ENCODE assay signal across 9 mouse cellular contexts in genomic region chr17:12455143-12455790, GRCm38 (mm10). TPM values are rescaled to one million over a fixed set of nuclear protein-coding genes. Genes with fewer than 3 reads are reported as not detected.
DNase-seq lines count a peak whose midpoint lies in the region; ATAC-seq and TF ChIP-seq lines count a peak whose summit lies in the region.
"Had no signal": no experiment of that assay in that cellular context is flagged by ENCODE, and none has a peak within 500 bp of the region (broad histone marks: within the 10 kb centered on the region; RNA-seq: fewer than 3 reads in every experiment).

No protein-coding gene starts in this region.

- peak; percentile 73 for TF ChIP-seq CTCF in lung, adult 2 months (IDR thresholded peaks at IDR 0.05; ENCODE audit: insufficient read depth, low read length)

- no peak for ATAC-seq in hindbrain, embryonic 12.5 days (ENCODE audit: low FRiP score)

- no peak overlapping the region for H3K4me3 ChIP-seq in hindbrain, embryonic 10.5 days
- H3K4me3 ChIP-seq in hindbrain, embryonic 12.5 days, result no peak overlapping the region
- no peak overlapping the region for H3K4me3 ChIP-seq in lung, adult 2 months (replicated peaks; ENCODE audit: extremely low read depth, low read depth, low read length)
- H3K4me3 ChIP-seq: myocyte had no signal

- H3K4me1 ChIP-seq in hindbrain, embryonic 10.5 days (replicated peaks), result no peaks in the 10 kb centered on the region
- no peaks in the 10 kb centered on the region for H3K4me1 ChIP-seq in hindbrain, embryonic 12.5 days
- no peaks in the 10 kb centered on the region for H3K4me1 ChIP-seq in lung, adult 2 months (ENCODE audit: control insufficient read depth, insufficient read depth, low read length)

- WGBS in hindbrain, embryonic 10.5 days, result 80% methylated on average over 5 of the region's 5 CpGs
- WGBS in hindbrain, embryonic 12.5 days, result 80% methylated on average over 5 of the region's 5 CpGs
- WGBS in lung, adult 2 months, result 67% methylated on average over 5 of the region's 5 CpGs

- peak; percentile 26 for DNase-seq in hindbrain, embryonic 10.5 days (ENCODE audit: low spot score)
- DNase-seq in urinary bladder, postnatal 25 days (ENCODE audit: low spot score), result peak; percentile 12
- DNase-seq in urinary bladder, adult 2 months (ENCODE audit: low spot score), result no peak
- peak; percentile 63 for DNase-seq in gastrocnemius, adult 18-20 months (ENCODE audit: low spot score)
- DNase-seq in lung, adult 2 months, result peak; percentile 25
- no peak for DNase-seq in natural killer cell, adult 2 months (ENCODE audit: low spot score in 2 of 2)
- no peak for DNase-seq in left cerebral cortex, postnatal 14 days (ENCODE audit: low spot score in 2 of 2)

- TF ChIP-seq POLR2A in lung, adult 2 months (IDR thresholded peaks at IDR 0.05; ENCODE audit: borderline replicate concordance, extremely low read depth, low read depth, low read length), result no peak

- no peaks in the 10 kb centered on the region for H3K27me3 ChIP-seq in hindbrain, embryonic 10.5 days (ENCODE audit: insufficient read depth, poor library complexity, severe bottlenecking)
- no peaks in the 10 kb centered on the region for H3K27me3 ChIP-seq in hindbrain, embryonic 12.5 days

- no peak overlapping the region for H3K4me2 ChIP-seq in hindbrain, embryonic 12.5 days (replicated peaks)

- no peak overlapping the region for H3K9ac ChIP-seq in hindbrain, embryonic 12.5 days

- H3K27ac ChIP-seq in hindbrain, embryonic 10.5 days, result no peak overlapping the region
- H3K27ac ChIP-seq in hindbrain, embryonic 12.5 days, result no peak overlapping the region

- intact Hi-C loops in left cerebral cortex, postnatal 14 days (cut with DNase I), result no loop called here

- H3K36me3 ChIP-seq in hindbrain, embryonic 10.5 days, result no peaks in the 10 kb centered on the region
- no peaks in the 10 kb centered on the region for H3K36me3 ChIP-seq in hindbrain, embryonic 12.5 days

- no peaks in the 10 kb centered on the region for H3K9me3 ChIP-seq in hindbrain, embryonic 10.5 days
- H3K9me3 ChIP-seq in hindbrain, embryonic 12.5 days (replicated peaks), result no peaks in the 10 kb centered on the region

RNA-seq across cellular contexts. Expression of gene Slc22a3, which starts 52.2 kb away (rescaled TPM):
- polyA plus RNA-seq in hindbrain, embryonic 10.5 days (2016; fragmentation: Nextera tagmentation; extraction: Ambion mirVana), result 0.07 TPM in 1 of 2 replicates, not detected in the other
- 0.77 and 0.79 TPM in 2 replicates for polyA plus RNA-seq in hindbrain, embryonic 12.5 days (2016; fragmentation: Nextera tagmentation; extraction: Ambion mirVana)
- polyA plus RNA-seq in urinary bladder, adult 2 months (2012; rRNA removed), result 0.74 and 1.1 TPM in 2 replicates
- total RNA-seq in gastrocnemius, adult 18-20 months (2021), result 1 to 10 TPM; 1.1 to 1.3 TPM
- 5.5 and 6.0 TPM in 2 replicates for polyA plus RNA-seq in lung, adult 2 months (2012; rRNA removed)
- 1 to 10 TPM; 5.2 to 5.3 TPM for total RNA-seq in left cerebral cortex, postnatal 14 days (2021)
- polyA plus RNA-seq: myocyte had no signal

Comparison
In these comparisons a context has a peak if more than half of its experiments do, and no peak if none do; other contexts are left out.
1. DNase-seq: peak in hindbrain, embryonic 10.5 days (single experiment), urinary bladder, postnatal 25 days (single experiment), gastrocnemius, adult 18-20 months (single experiment) and lung, adult 2 months (single experiment); none in urinary bladder, adult 2 months (single experiment), natural killer cell, adult 2 months (0 of 2) and left cerebral cortex, postnatal 14 days (0 of 2).